Mouse (Mus musculus) embryonic facial prominence, embryonic 11.5 days (tissue): ENCODE data around the gene Hao2. TPM values are rescaled to one million over a fixed set of nuclear protein-coding genes. Genes with fewer than 3 reads are reported as not detected.

Experiments
- polyA plus RNA-seq: library from polyadenylated mRNA; unstranded; fragments of >200 nt; fragmentation: Nextera tagmentation; extraction: Ambion mirVana; gene quantifications from 2 replicates; pipeline ENCODE4 v1.2.1, GENCODE M21; 2014

Hao2 gene
- polyA plus RNA-seq, 1 experiment from 2014 or later: not detected

Other genes with a start within 250 kb of the Hao2 start
- gene Hsd3b2, start 168.7 kb downstream of the Hao2 start, polyA plus RNA-seq: not detected in 2 replicates
- gene Hsd3b3, start 130.1 kb downstream of the Hao2 start, polyA plus RNA-seq: not detected in 2 replicates
- gene Hsd3b6, start 78.8 kb downstream of the Hao2 start, polyA plus RNA-seq: 19.3 and 20.1 TPM in 2 replicates
- gene Hsd3b1, start 33.4 kb downstream of the Hao2 start, polyA plus RNA-seq: 0.33 and 0.34 TPM in 2 replicates
- 9.3 and 10.2 TPM in 2 replicates for gene Wars2, start 247.8 kb upstream of the Hao2 start, polyA plus RNA-seq